Mouse (Mus musculus) heart, embryonic 11.5 days (tissue): ENCODE results near the gene Fndc3b. TPM values are rescaled to one million over a fixed set of nuclear protein-coding genes. Genes with fewer than 3 reads are reported as not detected.

ENCODE experiments used
- ATAC-seq: fragments of 200-750 bp; cut with Nextera tagmentation; replicated peaks from 2 replicates; pipeline ENCODE4 v1.8.0; 2017; ENCODE audit warnings: moderate library complexity; ENCODE audit not compliant: insufficient number of reproducible peaks, low FRiP score, low TSS enrichment
- H3K27ac ChIP-seq: fragments of 300-500 bp; sonication (generic); 2 replicates; pipeline ENCODE4 v1.5.1; 2014; ENCODE audit warnings: mild to moderate bottlenecking, low read depth, low read length
- H3K27me3 ChIP-seq: fragments of 300-500 bp; sonication (generic); 2 replicates; pipeline ENCODE4 v1.6.1; 2014; ENCODE audit warnings: mild to moderate bottlenecking, low read length, mixed read lengths; ENCODE audit not compliant: control insufficient read depth, insufficient read depth
- H3K36me3 ChIP-seq: fragments of 300-500 bp; sonication (generic); 2 replicates; pipeline ENCODE4 v1.6.1; 2014; ENCODE audit warnings: mild to moderate bottlenecking, low read length, moderate library complexity, mixed read lengths; ENCODE audit not compliant: control insufficient read depth, insufficient read depth
- H3K4me1 ChIP-seq: fragments of 300-500 bp; sonication (generic); 2 replicates; pipeline ENCODE4 v1.6.1; 2014; ENCODE audit warnings: low read length; ENCODE audit not compliant: control insufficient read depth, insufficient read depth
- H3K4me2 ChIP-seq: fragments of 300-500 bp; sonication (generic); 2 replicates; pipeline ENCODE4 v1.6.1; 2014; ENCODE audit warnings: mild to moderate bottlenecking, moderate library complexity
- H3K4me3 ChIP-seq: fragments of 300-500 bp; sonication (generic); 2 replicates; pipeline ENCODE4 v1.5.1; 2014; ENCODE audit warnings: low read depth, low read length
- H3K9ac ChIP-seq: fragments of 300-500 bp; sonication (generic); 2 replicates; pipeline ENCODE4 v1.6.1; 2014; ENCODE audit warnings: mild to moderate bottlenecking, low read depth, low read length, moderate library complexity
- H3K9me3 ChIP-seq: fragments of 300-500 bp; sonication (generic); replicated peaks from 2 replicates; pipeline ENCODE4 v1.6.1; 2016; ENCODE audit warnings: low read length; ENCODE audit not compliant: control insufficient read depth
- WGBS: fragments of 180-500 bp; shearing (Covaris S2); extraction: QIAGEN DNeasy Blood & Tissue Kit; methylation state at CpG from one replicate; pipeline ENCODE4 v1.1.7; 2014; ENCODE audit not compliant: insufficient replicate concordance; 5-methylcytosine and 5-hydroxymethylcytosine counted together
- microRNA-seq: library from miRNA; unstranded; fragments of <30 nt; microRNA quantifications from one replicate; pipeline ENCODE4, GENCODE M21; 2016; ENCODE audit warnings: borderline number of aligned reads
- polyA plus RNA-seq: library from polyadenylated mRNA; unstranded; fragments of >200 nt; fragmentation: Nextera tagmentation; extraction: Ambion mirVana; gene quantifications from 2 replicates; pipeline ENCODE4 v1.2.1, GENCODE M21; 2014

Gene Fndc3b
- polyA plus RNA-seq, 1 experiment from 2014 or later: 28.6 TPM

- H3K27ac ChIP-seq: no peak overlapping the region
- no peak overlapping the region for H3K4me2 ChIP-seq
- WGBS: 3% methylated on average over 20 of the region's 20 CpGs
- no peak overlapping the region for H3K9ac ChIP-seq
- no peaks in the 10 kb centered on the region for H3K9me3 ChIP-seq
- H3K27me3 ChIP-seq: peaks cover 50% of the 10 kb centered on the region
- H3K36me3 ChIP-seq: no peaks in the 10 kb centered on the region
- no peak overlapping the region for H3K4me3 ChIP-seq
- peaks cover 7% of the 10 kb centered on the region for H3K4me1 ChIP-seq
- no peak for ATAC-seq
Observed at GRCm38 (mm10) chr3:27370582-27371275, 340.4 kb downstream of the Fndc3b start.

- Histone ChIP-seq H3K9me3 (no peaks in the 10 kb centered on the region), H3K4me2 (no peak overlapping the region), H3K4me3 (no peak overlapping the region), H3K36me3 (no peaks in the 10 kb centered on the region), H3K4me1 (peaks cover 7% of the 10 kb centered on the region), H3K9ac (no peak overlapping the region), H3K27ac (no peak overlapping the region), H3K27me3 (peaks cover 50% of the 10 kb centered on the region)
- 4% methylated on average over 10 of the region's 10 CpGs for WGBS
- no peak for ATAC-seq
Observed at GRCm38 (mm10) chr3:27370125-27370524, 341.0 kb downstream of the Fndc3b start.

Small RNAs within 50 kb of the gene (microRNA-seq; reads per million reads assigned to microRNA genes)
- 0.75 reads per million, percentile 6 among the genes with 10 or more reads in this experiment for gene Mir3092

Other genes starting within 250 kb of the Fndc3b start
- not detected in 2 replicates for gene Tmem212, start 185.1 kb upstream of the Fndc3b start, polyA plus RNA-seq
- 5.9 TPM in 2 replicates for gene Pld1, start 227.4 kb upstream of the Fndc3b start, polyA plus RNA-seq